Mouse (Mus musculus): ENCODE measurements around the gene Erlin1. TPM values are rescaled to one million over a fixed set of nuclear protein-coding genes. Genes with fewer than 3 reads are reported as not detected.
A peak's percentile ranks its signal among the peaks of the same experiment; 100 is the strongest.

Gene Erlin1
- 10 to 100 TPM; 12.5 to 16.2 TPM for total RNA-seq (2021)
- long read RNA-seq, experiment 1, transcript Erlin1-202 (12 exons, 3,136 nt), result major isoform, 12 of 18 reads
- long read RNA-seq, experiment 1, partial matches to known transcripts, result 0 of 18 reads
- long read RNA-seq, experiment 1, other reads (novel, unspliced or antisense), result 2 of 18 reads
- long read RNA-seq, experiment 2, transcript Erlin1-202 (12 exons, 3,136 nt), result major isoform, 12 of 28 reads
- long read RNA-seq, experiment 2, transcript Erlin1-206 (11 exons, 3,172 nt), result minor isoform, 8 of 28 reads
- long read RNA-seq, experiment 2, partial matches to known transcripts, result 0 of 28 reads
- long read RNA-seq, experiment 2, other reads (novel, unspliced or antisense), result 4 of 28 reads

- DNase-seq (ENCODE audit: low spot score in 2 of 2), result peak; percentile 86 to 90
Observed at GRCm38 (mm10) chr19:44069121-44069913, at the start of gene Erlin1. Gene Erlin1 (minus strand): TSS chr19:44069785.

DNA sequence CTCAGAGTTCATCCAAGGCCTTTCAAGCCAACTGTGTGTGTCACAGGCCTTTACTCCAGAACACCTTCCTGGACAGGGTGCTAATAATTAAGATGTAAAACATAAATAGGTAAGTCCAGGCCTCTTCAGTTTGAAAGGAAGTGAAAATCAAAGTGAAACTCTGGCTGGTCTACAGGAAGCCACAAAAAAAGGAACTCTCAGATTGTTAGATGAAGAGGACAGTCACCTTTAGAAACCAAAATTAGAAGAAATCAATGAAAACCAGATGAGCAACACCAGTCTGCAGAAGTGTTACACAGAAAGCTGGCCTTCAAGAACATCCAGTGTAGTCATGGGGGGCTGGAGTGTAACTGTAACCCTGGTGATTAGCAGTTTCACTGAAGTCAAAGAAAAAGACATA, 48.2 kb upstream of the Erlin1 start:
- no peak for DNase-seq (ENCODE audit: low spot score in 2 of 2)

- no peak for DNase-seq (ENCODE audit: low spot score in 2 of 2)
Observed at GRCm38 (mm10) chr19:44111706-44112105, 42.1 kb upstream of the Erlin1 start.

- DNase-seq (ENCODE audit: low spot score in 2 of 2), result no peak
Observed at GRCm38 (mm10) chr19:44110356-44110755, 40.8 kb upstream of the Erlin1 start.

GRCm38 (mm10) chr19:44108996-44109395, 39.4 kb upstream of the Erlin1 start:
- no peak for DNase-seq (ENCODE audit: low spot score in 2 of 2)

- peak in 1 of 2 experiments; percentile 15 for DNase-seq (ENCODE audit: low spot score in 2 of 2)
Observed at GRCm38 (mm10) chr19:44107661-44108521, 38.3 kb upstream of the Erlin1 start.

GRCm38 (mm10) chr19:44106831-44107660, 37.5 kb upstream of the Erlin1 start, which contains the start of gene Chuk:
Gene Chuk (minus strand): TSS chr19:44107480.
- DNase-seq (ENCODE audit: low spot score in 2 of 2), result peak; percentile 86 to 98

DNA sequence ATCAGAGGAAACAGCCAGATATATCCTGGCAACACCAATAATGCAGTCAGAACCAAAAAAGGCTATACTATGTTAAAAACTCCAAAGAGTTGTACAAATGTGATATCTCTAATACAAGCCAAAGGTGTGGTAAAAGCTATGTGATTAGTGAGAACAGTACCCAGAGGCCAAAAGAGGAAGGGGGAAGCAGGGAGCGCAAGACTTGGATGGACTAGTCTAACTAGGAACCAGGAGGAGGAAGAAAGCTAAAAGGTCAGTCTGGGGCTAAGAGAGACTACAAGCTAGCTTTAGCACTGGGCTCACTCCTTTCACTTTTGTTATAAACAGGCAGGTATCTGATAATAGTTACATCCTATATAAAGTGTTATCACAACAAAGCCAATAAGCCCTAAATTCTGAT, 34.8 kb upstream of the Erlin1 start:
- no peak for DNase-seq (ENCODE audit: low spot score in 2 of 2)

GRCm38 (mm10) chr19:44103001-44103400, 33.4 kb upstream of the Erlin1 start:
- no peak for DNase-seq (ENCODE audit: low spot score in 2 of 2)

DNA sequence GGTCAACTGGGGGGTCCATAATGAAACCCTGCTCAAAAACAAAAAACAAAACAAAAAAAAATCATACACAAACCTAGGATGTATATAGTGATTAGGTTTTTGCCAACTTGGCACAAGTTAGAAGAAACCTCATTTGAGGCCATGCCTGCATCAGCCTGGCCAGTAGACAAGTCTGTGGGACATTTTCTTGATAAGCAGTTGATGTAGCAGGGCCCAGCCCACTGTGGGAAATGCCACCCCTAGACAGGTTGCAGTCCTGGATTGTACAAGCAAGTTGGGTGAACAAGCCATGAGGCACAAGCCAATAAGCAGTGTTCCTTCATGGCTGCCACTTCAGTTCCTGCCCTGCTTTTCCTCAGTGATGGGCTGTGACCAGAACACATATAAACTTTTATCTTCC, 31.3 kb upstream of the Erlin1 start:
- no peak for DNase-seq (ENCODE audit: low spot score in 2 of 2)

DNA sequence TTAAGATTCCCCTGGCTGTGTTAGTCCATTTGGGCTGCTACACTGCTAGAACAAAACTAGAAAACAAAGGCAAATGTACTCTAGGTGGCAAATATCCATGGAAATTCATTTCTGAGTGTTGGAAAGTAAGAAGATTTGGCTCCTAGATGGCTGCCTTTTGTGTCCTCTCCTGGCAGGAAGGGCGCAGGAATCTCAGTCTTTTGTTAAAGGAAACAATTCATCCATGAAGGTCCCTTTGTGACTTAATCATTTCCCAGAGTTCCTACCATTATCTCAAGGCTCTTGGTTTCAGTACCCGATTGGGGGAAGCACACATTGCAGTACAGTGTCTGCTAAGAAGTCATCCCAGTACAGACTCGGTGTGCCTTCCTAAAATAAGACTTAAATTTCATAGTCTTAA, 16.7 kb upstream of the Erlin1 start:
- no peak for DNase-seq (ENCODE audit: low spot score in 2 of 2)

GRCm38 (mm10) chr19:44080920-44081319, 11.3 kb upstream of the Erlin1 start:
- no peak for DNase-seq (ENCODE audit: low spot score in 2 of 2)

GRCm38 (mm10) chr19:44080023-44080422, 10.4 kb upstream of the Erlin1 start:
- no peak for DNase-seq (ENCODE audit: low spot score in 2 of 2)

GRCm38 (mm10) chr19:44077024-44077423, 7.4 kb upstream of the Erlin1 start:
- no peak for DNase-seq (ENCODE audit: low spot score in 2 of 2)

- DNase-seq (ENCODE audit: low spot score in 2 of 2), result no peak
Observed at GRCm38 (mm10) chr19:44076457-44076856, 6.9 kb upstream of the Erlin1 start.

GRCm38 (mm10) chr19:44074986-44075385, 5.4 kb upstream of the Erlin1 start:
- DNase-seq (ENCODE audit: low spot score in 2 of 2), result no peak

GRCm38 (mm10) chr19:44071166-44071565, 1.6 kb upstream of the Erlin1 start:
- DNase-seq (ENCODE audit: low spot score in 2 of 2), result no peak

GRCm38 (mm10) chr19:44069914-44070232, 288 bp upstream of the Erlin1 start:
- DNase-seq (ENCODE audit: low spot score in 2 of 2), result no peak

- DNase-seq (ENCODE audit: low spot score in 2 of 2), result no peak
Observed at GRCm38 (mm10) chr19:44068232-44068631, 1.4 kb downstream of the Erlin1 start.

DNA sequence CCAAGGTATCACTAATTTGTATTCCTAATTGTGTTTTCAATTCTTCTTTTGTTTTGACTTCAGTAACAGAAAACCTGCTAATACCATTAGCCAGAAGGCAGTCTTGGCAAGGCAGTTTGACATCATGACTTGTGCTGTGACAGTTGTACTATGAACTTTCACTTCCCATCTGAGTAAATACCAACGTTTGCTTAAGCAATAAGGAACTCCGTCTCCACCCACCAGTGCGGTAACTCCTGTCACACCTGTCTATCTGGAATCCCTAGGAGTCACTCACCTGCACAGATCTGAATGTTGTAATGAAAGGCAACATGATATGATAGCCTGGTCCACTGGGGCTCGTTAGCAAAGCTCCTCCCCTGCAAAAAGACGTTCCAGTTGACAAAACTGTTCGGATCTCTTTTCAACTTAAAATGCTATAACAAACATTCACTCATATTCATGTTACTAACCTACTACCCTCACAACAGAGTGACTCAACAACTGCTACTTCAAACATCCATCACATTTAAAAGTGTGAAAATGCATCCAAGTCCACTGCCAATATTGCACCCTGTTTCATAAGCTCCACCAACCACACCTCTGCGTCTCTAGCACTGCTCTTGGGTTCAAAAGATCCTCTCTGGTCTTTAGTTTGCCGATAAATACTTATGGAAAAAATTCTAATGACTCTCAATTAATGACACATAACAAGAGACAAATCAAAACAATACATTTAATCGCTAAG, 2.1 kb downstream of the Erlin1 start:
- DNase-seq (ENCODE audit: low spot score in 2 of 2), result no peak
